Mouse (Mus musculus) erythroblast, embryonic 14.5 days (primary cell): ENCODE results near the gene Gps2.

Experiments used
- GATA1 ChIP-seq: IDR thresholded peaks from 2 replicates; pipeline ENCODE4 v1.6.1; 2012; ENCODE audit warnings: low read length, inconsistent platforms, mixed read lengths
- TAL1 ChIP-seq: IDR thresholded peaks from 3 replicates; pipeline ENCODE4 v1.6.1; 2012; ENCODE audit warnings: low read length, inconsistent platforms, mixed read lengths

- TF ChIP-seq GATA1: no peak
- TF ChIP-seq TAL1: no peak
Measured at GRCm38 (mm10) chr11:69865561-69865960, 48.1 kb upstream of the Gps2 start.
